Comparison of ENCODE assay signal across 10 mouse cellular contexts in genomic region chr3:21816968-21817858, GRCm38 (mm10).
DNase-seq lines count a peak whose midpoint lies in the region; ATAC-seq and TF ChIP-seq lines count a peak whose summit lies in the region.
"Had no signal": no experiment of that assay in that cellular context is flagged by ENCODE, and none has a peak within 500 bp of the region (broad histone marks: within the 10 kb centered on the region; RNA-seq: fewer than 3 reads in every experiment).

No protein-coding gene starts in this region.

- peak; percentile 34; the same call in 1 of the 2 replicates for ATAC-seq in forebrain, embryonic 14.5 days
- no peak for ATAC-seq in limb, embryonic 15.5 days (ENCODE audit: insufficient number of reproducible peaks, low FRiP score, low TSS enrichment, low read depth)
- ATAC-seq in midbrain, embryonic 15.5 days (replicated peaks), result peak; percentile 48; the same call in 1 of the 2 replicates
- ATAC-seq: intestine, embryonic 16.5 days had no signal

- no peaks in the 10 kb centered on the region for H3K4me1 ChIP-seq in forebrain, embryonic 14.5 days (ENCODE audit: control insufficient read depth, insufficient read depth, low read length)
- peaks cover 13% of the 10 kb centered on the region; the same call in 1 of the 2 replicates for H3K4me1 ChIP-seq in forebrain, embryonic 10.5 days
- peaks cover 5% of the 10 kb centered on the region; the same call in 1 of the 2 replicates for H3K4me1 ChIP-seq in limb, embryonic 15.5 days
- no peaks in the 10 kb centered on the region for H3K4me1 ChIP-seq in limb, embryonic 10.5 days
- no peaks in the 10 kb centered on the region for H3K4me1 ChIP-seq in midbrain, embryonic 15.5 days
- H3K4me1 ChIP-seq in thymus, adult 2 months (replicated peaks; ENCODE audit: control insufficient read depth, insufficient read depth, low read length), result no peaks in the 10 kb centered on the region

- no peaks in the 10 kb centered on the region for H3K9me3 ChIP-seq in forebrain, embryonic 14.5 days (replicated peaks; ENCODE audit: control insufficient read depth, low read length)
- H3K9me3 ChIP-seq in forebrain, embryonic 10.5 days, result no peaks in the 10 kb centered on the region
- no peaks in the 10 kb centered on the region for H3K9me3 ChIP-seq in limb, embryonic 15.5 days
- H3K9me3 ChIP-seq in limb, embryonic 10.5 days (replicated peaks), result no peaks in the 10 kb centered on the region
- H3K9me3 ChIP-seq in midbrain, embryonic 15.5 days, result no peaks in the 10 kb centered on the region

- H3K27me3 ChIP-seq in forebrain, embryonic 14.5 days (replicated peaks; ENCODE audit: control insufficient read depth, insufficient read depth, low read length), result no peaks in the 10 kb centered on the region
- H3K27me3 ChIP-seq in forebrain, embryonic 10.5 days (ENCODE audit: poor library complexity, severe bottlenecking), result no peaks in the 10 kb centered on the region
- no peaks in the 10 kb centered on the region for H3K27me3 ChIP-seq in limb, embryonic 15.5 days
- H3K27me3 ChIP-seq in limb, embryonic 10.5 days (ENCODE audit: low read depth, poor library complexity, severe bottlenecking), result no peaks in the 10 kb centered on the region
- no peaks in the 10 kb centered on the region for H3K27me3 ChIP-seq in midbrain, embryonic 15.5 days (replicated peaks)
- H3K27me3 ChIP-seq in thymus, adult 2 months (ENCODE audit: control insufficient read depth, insufficient read depth, low read length), result no peaks in the 10 kb centered on the region

- H3K4me2 ChIP-seq in forebrain, embryonic 14.5 days (ENCODE audit: low read length), result no peak overlapping the region
- no peak overlapping the region for H3K4me2 ChIP-seq in limb, embryonic 15.5 days
- H3K4me2 ChIP-seq in midbrain, embryonic 15.5 days, result no peak overlapping the region

- no peak overlapping the region for H3K9ac ChIP-seq in forebrain, embryonic 14.5 days (ENCODE audit: low read length)
- H3K9ac ChIP-seq in limb, embryonic 15.5 days, result no peak overlapping the region
- no peak overlapping the region for H3K9ac ChIP-seq in midbrain, embryonic 15.5 days
- H3K9ac ChIP-seq: liver, embryonic 14.5 days had no signal

- WGBS in forebrain, embryonic 14.5 days, result 23% methylated on average over 4 of the region's 4 CpGs
- 63% methylated on average over 4 of the region's 4 CpGs for WGBS in forebrain, embryonic 10.5 days
- WGBS in limb, embryonic 15.5 days, result 52% methylated on average over 4 of the region's 4 CpGs
- WGBS in limb, embryonic 10.5 days, result 88% methylated on average over 4 of the region's 4 CpGs
- WGBS in midbrain, embryonic 15.5 days, result 36% methylated on average over 4 of the region's 4 CpGs
- 94% methylated on average over 4 of the region's 4 CpGs for WGBS in thymus, adult 2 months

- TF ChIP-seq CTCF in thymus, adult 2 months (IDR thresholded peaks at IDR 0.05; ENCODE audit: borderline replicate concordance, control insufficient read depth, extremely low read depth, insufficient read depth, low read length, poor library complexity), result no peak

- no peak overlapping the region for H3K4me3 ChIP-seq in forebrain, embryonic 14.5 days (ENCODE audit: low read depth, low read length)
- H3K4me3 ChIP-seq in forebrain, embryonic 10.5 days, result no peak overlapping the region
- no peak overlapping the region for H3K4me3 ChIP-seq in limb, embryonic 15.5 days
- H3K4me3 ChIP-seq in limb, embryonic 10.5 days, result no peak overlapping the region
- no peak overlapping the region for H3K4me3 ChIP-seq in midbrain, embryonic 15.5 days
- no peak overlapping the region for H3K4me3 ChIP-seq in thymus, adult 2 months (ENCODE audit: control insufficient read depth, insufficient read depth, low read length)

- no peak overlapping the region for H3K27ac ChIP-seq in forebrain, embryonic 14.5 days (ENCODE audit: low read depth, low read length)
- no peak overlapping the region for H3K27ac ChIP-seq in forebrain, embryonic 10.5 days
- H3K27ac ChIP-seq in limb, embryonic 15.5 days, result peak overlapping the region; percentile 17; the same call in 1 of the 2 replicates
- no peak overlapping the region for H3K27ac ChIP-seq in limb, embryonic 10.5 days
- no peak overlapping the region for H3K27ac ChIP-seq in midbrain, embryonic 15.5 days
- no peak overlapping the region for H3K27ac ChIP-seq in thymus, adult 2 months (ENCODE audit: control insufficient read depth, insufficient read depth, low read length)
- H3K27ac ChIP-seq: liver, embryonic 14.5 days had no signal

- no peaks in the 10 kb centered on the region for H3K36me3 ChIP-seq in forebrain, embryonic 14.5 days (ENCODE audit: control insufficient read depth, insufficient read depth, low read length)
- H3K36me3 ChIP-seq in forebrain, embryonic 10.5 days (replicated peaks), result no peaks in the 10 kb centered on the region
- H3K36me3 ChIP-seq in limb, embryonic 15.5 days, result no peaks in the 10 kb centered on the region
- no peaks in the 10 kb centered on the region for H3K36me3 ChIP-seq in limb, embryonic 10.5 days
- no peaks in the 10 kb centered on the region for H3K36me3 ChIP-seq in midbrain, embryonic 15.5 days (replicated peaks)
- no peaks in the 10 kb centered on the region for H3K36me3 ChIP-seq in thymus, adult 2 months (ENCODE audit: control insufficient read depth, insufficient read depth, low read length)

- no peak for TF ChIP-seq POLR2A in thymus, adult 2 months (IDR thresholded peaks at IDR 0.05; ENCODE audit: control insufficient read depth, extremely low read depth, insufficient read depth, low read length, poor library complexity)

- peak; percentile 60 for DNase-seq in forebrain, embryonic 14.5 days (ENCODE audit: low spot score)
- DNase-seq in forebrain, embryonic 10.5 days (ENCODE audit: extremely low spot score, low spot score), result no peak
- no peak for DNase-seq in limb, embryonic 10.5 days (ENCODE audit: low spot score)
- DNase-seq in gastrocnemius, postnatal 25 days, result peak; percentile 56
- no peak for DNase-seq in thymus, adult 2 months
- DNase-seq in left cerebral cortex, adult 18-20 months (ENCODE audit: low spot score in 2 of 2), result no peak

Comparison
In these comparisons a context has a peak if more than half of its experiments do, and no peak if none do; other contexts are left out.
1. DNase-seq: peak in forebrain, embryonic 14.5 days (single experiment) and gastrocnemius, postnatal 25 days (single experiment); none in forebrain, embryonic 10.5 days (single experiment), limb, embryonic 10.5 days (single experiment), thymus, adult 2 months (single experiment) and left cerebral cortex, adult 18-20 months (0 of 2).